Mouse (Mus musculus) forebrain, postnatal 0 days (tissue): ENCODE results near the gene Ubap2l. TPM values are rescaled to one million over a fixed set of nuclear protein-coding genes. Genes with fewer than 3 reads are reported as not detected.

Experiments used
- ATAC-seq: fragments of 200-750 bp; cut with Nextera tagmentation; 2 replicates; pipeline ENCODE4 v1.8.0; 2017; ENCODE audit warnings: mild to moderate bottlenecking, moderate library complexity
- DNase-seq: peaks from one replicate; pipeline ENCODE4 v3.0.0-alpha.2; 2015
- H3K27ac ChIP-seq: fragments of 300-500 bp; sonication (generic); 2 replicates; pipeline ENCODE4 v1.5.1; 2014; ENCODE audit warnings: low read depth, mild to moderate bottlenecking, antibody characterized with exemption, low read length, moderate library complexity, mixed read lengths
- H3K27me3 ChIP-seq: fragments of 300-500 bp; sonication (generic); 2 replicates; pipeline ENCODE4 v1.6.1; 2014; ENCODE audit warnings: mild to moderate bottlenecking, low read length, mixed read lengths; ENCODE audit not compliant: insufficient read depth
- H3K36me3 ChIP-seq: fragments of 300-500 bp; sonication (generic); 2 replicates; pipeline ENCODE4 v1.6.1; 2014; ENCODE audit warnings: mild to moderate bottlenecking, moderate library complexity; ENCODE audit not compliant: insufficient read depth
- H3K4me1 ChIP-seq: fragments of 300-500 bp; sonication (generic); 2 replicates; pipeline ENCODE4 v1.6.1; 2014; ENCODE audit warnings: antibody characterized with exemption; ENCODE audit not compliant: insufficient read depth
- H3K4me2 ChIP-seq: fragments of 300-500 bp; sonication (generic); 2 replicates; pipeline ENCODE4 v1.6.1; 2014; ENCODE audit warnings: low read depth, mild to moderate bottlenecking, moderate library complexity
- H3K4me3 ChIP-seq: fragments of 300-500 bp; sonication (generic); 2 replicates; pipeline ENCODE4 v1.5.1; 2014; ENCODE audit warnings: low read depth, low read length, mixed read lengths
- H3K9ac ChIP-seq: fragments of 300-500 bp; sonication (generic); 2 replicates; pipeline ENCODE4 v1.6.1; 2014; ENCODE audit warnings: mild to moderate bottlenecking
- H3K9me3 ChIP-seq: fragments of 300-500 bp; sonication (generic); 2 replicates; pipeline ENCODE4 v1.6.1; 2016; ENCODE audit warnings: low read length
- CTCF ChIP-seq: sonication (generic); IDR thresholded peaks from 2 replicates; pipeline ENCODE4 v1.5.1; 2016; ENCODE audit warnings: antibody characterized with exemption, control low read depth, low read depth
- WGBS: fragments of 180-500 bp; shearing (Covaris S2); extraction: QIAGEN DNeasy Blood & Tissue Kit; methylation state at CpG from one replicate; pipeline ENCODE4 v1.1.7; 2014; 5-methylcytosine and 5-hydroxymethylcytosine counted together
- polyA plus RNA-seq: library from polyadenylated mRNA; unstranded; fragments of >200 nt; fragmentation: Nextera tagmentation; extraction: Ambion mirVana; gene quantifications from 2 replicates; pipeline ENCODE4 v1.2.1, GENCODE M21; 2015
- total RNA-seq: library from RNA; depleted of rRNA; stranded (reverse); fragments of >200 nt; gene quantifications from 2 replicates; pipeline ENCODE4 v1.2.3, GENCODE M21; 2014

The Ubap2l gene
- total and polyA plus RNA-seq, 2 experiments from 2014 or later = 103 to 118 TPM

DNA sequence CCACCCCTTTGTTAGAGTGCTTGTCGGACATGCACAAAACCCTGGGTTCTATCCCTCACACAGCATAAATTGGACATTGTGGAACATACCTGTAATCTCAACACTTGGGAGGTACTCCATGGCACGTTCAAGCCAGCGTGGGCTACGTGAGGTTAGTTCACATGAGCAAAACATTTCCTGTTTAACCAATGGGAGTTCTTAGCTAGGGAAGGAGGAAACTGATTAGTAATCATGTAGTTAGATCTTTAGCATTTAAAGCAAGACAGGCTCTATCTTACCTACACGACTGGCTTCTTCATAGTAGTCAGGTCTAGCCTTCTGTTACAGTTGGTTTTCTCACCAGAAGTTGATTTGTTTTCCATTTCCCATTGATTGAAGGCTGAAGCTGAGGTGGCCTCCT, 33.6 kb upstream of the Ubap2l start:
- H3K4me3 ChIP-seq = no peak overlapping the region
- H3K9me3 ChIP-seq = no peaks in the 10 kb centered on the region
- H3K27me3 ChIP-seq = no peaks in the 10 kb centered on the region
- H3K9ac ChIP-seq = no peak overlapping the region
- ATAC-seq = no peak
- H3K36me3 ChIP-seq = peaks cover 49% of the 10 kb centered on the region
- no peak for DNase-seq
- WGBS = 94% methylated on average over 5 of the region's 5 CpGs
- H3K4me2 ChIP-seq = no peak overlapping the region
- peaks cover 27% of the 10 kb centered on the region for H3K4me1 ChIP-seq
- TF ChIP-seq CTCF = no peak
- no peak overlapping the region for H3K27ac ChIP-seq

DNA sequence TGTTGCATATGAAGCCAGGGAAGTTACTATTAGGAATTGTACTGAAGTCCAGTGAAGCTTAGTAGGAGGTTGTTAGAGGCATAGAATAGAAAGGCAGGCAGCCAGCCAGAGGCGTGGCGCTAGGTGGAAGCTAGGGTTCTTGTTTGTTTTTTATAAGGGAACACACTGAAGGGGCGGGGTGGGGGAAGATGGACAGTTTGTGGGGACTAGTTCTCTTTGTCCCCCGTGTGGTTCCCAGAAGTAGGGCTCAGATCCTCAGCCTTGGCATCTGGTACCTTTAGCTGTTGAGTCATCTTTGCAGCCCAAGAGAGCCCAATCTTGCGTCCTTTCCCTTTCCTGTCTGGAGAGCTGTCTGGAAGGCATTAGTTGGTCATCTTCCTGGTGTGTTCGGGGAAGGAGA, 32.9 kb upstream of the Ubap2l start:
- H3K4me2 ChIP-seq = no peak overlapping the region
- no peaks in the 10 kb centered on the region for H3K9me3 ChIP-seq
- H3K9ac ChIP-seq = no peak overlapping the region
- DNase-seq = no peak
- 86% methylated on average over 6 of the region's 6 CpGs for WGBS
- peaks cover 41% of the 10 kb centered on the region for H3K36me3 ChIP-seq
- no peaks in the 10 kb centered on the region for H3K27me3 ChIP-seq
- ATAC-seq = no peak
- no peak overlapping the region for H3K27ac ChIP-seq
- no peak for TF ChIP-seq CTCF
- H3K4me3 ChIP-seq = no peak overlapping the region
- H3K4me1 ChIP-seq = peaks cover 29% of the 10 kb centered on the region

DNA sequence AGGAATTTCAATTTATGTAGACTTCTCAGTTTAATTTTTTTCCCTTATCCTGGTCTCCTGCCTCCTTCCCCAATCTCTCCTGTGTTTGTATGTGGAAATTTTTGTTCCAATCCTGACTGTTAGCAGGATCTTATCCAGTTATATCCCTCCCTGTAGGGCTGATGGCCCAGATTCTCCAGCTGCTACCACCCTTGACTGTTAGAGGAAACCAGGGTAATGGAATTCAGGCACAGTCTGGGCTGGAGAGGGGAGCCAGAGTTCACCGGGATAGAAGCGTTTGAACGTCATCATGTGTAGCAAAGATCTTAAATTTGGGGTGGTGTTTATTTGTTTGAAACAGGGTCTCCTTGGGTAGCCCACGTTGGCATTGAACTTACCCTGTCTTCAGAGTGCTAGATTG, 32.4 kb upstream of the Ubap2l start:
- no peak for DNase-seq
- Histone ChIP-seq H3K9ac (no peak overlapping the region), H3K4me2 (no peak overlapping the region), H3K4me3 (no peak overlapping the region), H3K9me3 (no peaks in the 10 kb centered on the region), H3K27ac (peak overlapping the region; percentile 73; the same call in 1 of the 2 replicates), H3K36me3 (peaks cover 36% of the 10 kb centered on the region), H3K27me3 (no peaks in the 10 kb centered on the region), H3K4me1 (peaks cover 29% of the 10 kb centered on the region)
- 68% methylated on average over 4 of the region's 4 CpGs for WGBS
- no peak for ATAC-seq
- no peak for TF ChIP-seq CTCF

DNA sequence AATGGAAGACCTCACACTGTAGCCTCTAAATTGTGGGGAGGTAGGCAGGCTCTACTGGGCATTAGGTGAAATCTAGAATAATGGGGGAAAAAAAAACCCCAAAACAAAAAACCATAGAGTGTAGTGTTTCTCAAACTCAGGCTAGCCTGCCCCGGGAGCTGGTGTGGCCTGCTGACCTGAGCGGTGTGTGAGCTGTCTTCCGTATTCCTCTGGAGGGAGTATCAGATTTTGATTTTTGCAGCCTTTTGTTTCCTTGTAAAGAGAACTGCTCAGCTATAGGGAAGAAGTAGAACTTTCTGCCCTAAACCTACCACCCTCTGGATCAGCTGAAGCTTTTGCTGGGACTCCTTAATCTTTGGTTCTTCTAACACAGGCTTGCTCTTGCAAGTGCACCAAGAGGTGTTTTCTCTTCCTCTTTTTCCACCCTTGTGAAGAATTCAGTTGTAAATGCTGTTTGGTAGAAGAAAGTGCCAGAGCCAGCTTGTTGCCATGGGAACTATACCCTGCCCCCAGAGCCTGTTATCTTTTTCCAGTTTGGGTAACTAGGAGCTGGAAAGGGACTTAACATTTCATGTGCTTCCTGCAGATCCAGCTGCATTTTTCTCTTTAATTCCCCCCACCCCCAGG, 31.4 kb upstream of the Ubap2l start:
- H3K4me3 ChIP-seq = no peak overlapping the region
- TF ChIP-seq CTCF = no peak
- 0 out of 2 replicates have a peak overlapping the region, but pooled peaks have one; percentile 19 for H3K9ac ChIP-seq
- H3K4me2 ChIP-seq = peak overlapping the region; percentile 36
- peaks cover 26% of the 10 kb centered on the region for H3K36me3 ChIP-seq
- H3K9me3 ChIP-seq = no peaks in the 10 kb centered on the region
- H3K27ac ChIP-seq = peak overlapping the region; percentile 73
- H3K27me3 ChIP-seq = no peaks in the 10 kb centered on the region
- WGBS = 41% methylated on average over 3 of the region's 3 CpGs
- no peak for ATAC-seq
- H3K4me1 ChIP-seq = peaks cover 29% of the 10 kb centered on the region
- peak; percentile 71 for DNase-seq

DNA sequence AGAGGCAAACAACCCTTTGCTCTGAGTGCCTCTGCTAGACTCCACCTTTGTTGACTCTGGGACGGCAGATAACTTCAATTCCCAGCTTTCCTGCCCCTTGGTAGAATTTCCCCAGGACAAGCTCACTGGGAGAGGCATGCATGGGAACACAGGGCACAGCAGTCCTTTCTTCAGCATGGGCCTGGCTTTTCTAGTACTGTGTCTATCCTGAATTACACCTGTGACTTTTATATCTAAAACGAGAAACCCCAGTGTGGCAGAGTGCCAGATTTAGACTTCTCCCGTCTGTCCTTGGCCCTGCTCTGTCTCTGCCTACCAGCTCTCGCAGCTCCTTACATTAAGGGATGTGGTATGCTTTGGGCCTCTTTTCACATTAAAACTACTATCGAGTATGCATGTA, 30.6 kb upstream of the Ubap2l start:
- Histone ChIP-seq H3K4me1 (peaks cover 29% of the 10 kb centered on the region), H3K4me3 (no peak overlapping the region), H3K9me3 (no peaks in the 10 kb centered on the region), H3K9ac (no peak overlapping the region), H3K4me2 (peak overlapping the region; percentile 36), H3K27me3 (no peaks in the 10 kb centered on the region), H3K27ac (peak overlapping the region; percentile 73), H3K36me3 (peaks cover 18% of the 10 kb centered on the region)
- TF ChIP-seq CTCF = no peak
- DNase-seq (no peak), ATAC-seq (no peak)
- WGBS = 42% methylated on average over 5 of the region's 5 CpGs

DNA sequence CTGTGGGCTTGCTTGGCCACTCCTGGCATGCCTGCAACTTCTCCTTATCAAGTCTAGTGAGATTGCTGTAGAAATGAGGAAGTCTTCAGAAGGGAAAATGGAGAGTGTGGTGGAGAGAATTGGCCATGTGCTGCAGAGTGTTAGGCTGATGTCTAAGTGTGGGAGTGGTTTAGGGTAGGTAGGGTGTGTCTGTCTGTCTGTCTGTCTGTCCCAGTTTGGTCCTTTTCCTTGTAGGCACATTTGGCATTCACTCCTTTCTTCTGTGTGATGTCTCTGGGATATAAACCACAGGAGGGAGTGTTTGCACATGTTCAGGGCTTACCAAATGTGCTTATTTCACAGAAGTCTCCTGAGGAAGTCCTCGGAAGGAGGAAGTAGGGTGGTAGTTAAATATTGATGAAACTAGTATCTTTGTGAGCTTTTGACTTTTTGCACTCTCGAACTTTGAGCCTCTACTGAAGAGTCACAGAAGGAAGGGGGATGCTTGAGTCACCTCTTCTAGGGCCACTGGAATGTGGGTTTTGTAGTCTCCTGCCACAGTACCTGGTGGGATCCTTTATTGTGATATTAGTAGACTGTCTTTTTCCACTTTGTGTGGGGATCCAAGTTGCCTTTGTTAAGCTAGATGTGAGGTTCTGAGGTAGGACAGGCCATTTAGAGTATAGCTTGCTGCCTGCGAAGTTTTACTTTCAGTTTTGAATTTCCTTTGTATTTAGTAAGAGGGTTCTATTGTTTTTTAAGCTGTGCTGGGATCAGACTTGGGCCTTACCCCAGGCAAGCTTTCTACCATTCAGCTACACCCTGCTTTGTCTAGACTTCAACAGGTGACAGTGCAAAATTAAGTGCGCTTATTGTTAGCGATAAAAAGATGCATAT, 29.2 kb upstream of the Ubap2l start:
- peak overlapping the region; percentile 1; the same call in 1 of the 2 replicates for H3K9ac ChIP-seq
- H3K27ac ChIP-seq = no peak overlapping the region
- ATAC-seq = no peak
- H3K4me2 ChIP-seq = peak overlapping the region; percentile 73
- 0 out of 2 replicates have a peak, but pooled peaks cover 4% of the 10 kb centered on the region for H3K36me3 ChIP-seq
- TF ChIP-seq CTCF = no peak
- H3K27me3 ChIP-seq = no peaks in the 10 kb centered on the region
- peaks cover 29% of the 10 kb centered on the region for H3K4me1 ChIP-seq
- 79% methylated on average over 5 of the region's 5 CpGs for WGBS
- H3K9me3 ChIP-seq = no peaks in the 10 kb centered on the region
- H3K4me3 ChIP-seq = no peak overlapping the region
- no peak for DNase-seq

DNA sequence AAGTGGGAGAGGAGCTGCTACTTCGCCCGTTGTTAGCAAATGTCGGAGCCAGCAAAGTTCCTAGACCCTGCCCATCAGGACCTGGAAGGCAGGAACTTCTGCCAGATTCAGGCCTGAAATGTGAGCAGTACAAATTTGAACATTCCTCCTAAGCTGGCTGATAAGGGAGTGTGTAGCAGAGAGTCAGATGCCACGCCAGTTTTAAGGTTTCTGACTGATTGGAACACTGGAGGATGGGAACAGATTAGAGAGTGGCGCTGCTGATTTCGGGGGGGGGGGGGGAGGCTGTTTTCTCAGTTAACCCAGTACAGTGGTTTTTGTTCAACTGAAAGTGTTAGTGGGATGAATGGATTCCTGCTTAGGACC, 28.1 kb upstream of the Ubap2l start:
- Histone ChIP-seq H3K9ac (peak overlapping the region; percentile 88), H3K4me3 (peak overlapping the region; percentile 81), H3K4me1 (peaks cover 29% of the 10 kb centered on the region), H3K27ac (peak overlapping the region; percentile 95), H3K9me3 (no peaks in the 10 kb centered on the region), H3K36me3 (no peaks in the 10 kb centered on the region), H3K27me3 (no peaks in the 10 kb centered on the region), H3K4me2 (peak overlapping the region; percentile 73)
- TF ChIP-seq CTCF = no peak
- WGBS = 2% methylated on average over 6 of the region's 6 CpGs
- ATAC-seq = no peak
- DNase-seq = no peak
